Mouse (Mus musculus): ENCODE measurements around the gene Gm17542. TPM values are rescaled to one million over a fixed set of nuclear protein-coding genes. Genes with fewer than 3 reads are reported as not detected.

Gene Gm17542
- polyA plus RNA-seq, 1 experiment = not detected

DNA sequence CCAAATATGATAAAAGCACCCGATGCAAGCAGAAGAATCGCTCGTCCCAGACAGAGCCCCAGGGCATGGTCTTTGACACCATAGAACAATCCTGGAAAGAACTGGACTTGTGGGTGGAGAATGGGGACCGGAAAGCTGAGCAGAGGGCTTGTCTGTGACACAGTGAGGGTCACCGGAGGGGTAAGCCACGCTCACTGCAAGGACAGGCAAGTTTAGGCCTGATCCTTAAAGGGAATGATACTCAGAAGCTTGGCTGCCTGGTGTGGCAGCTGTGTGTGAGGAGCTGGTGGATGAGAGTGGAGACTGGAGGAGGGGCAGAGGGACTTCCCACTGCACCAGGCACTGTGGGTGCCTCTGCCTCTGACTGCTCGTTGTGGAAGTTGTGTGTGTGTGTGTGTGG is 27.0 kb downstream of the Gm17542 start:
- Histone ChIP-seq H3K4me1 (ENCODE audit: control insufficient read depth, insufficient read depth, low read length) (no peaks in the 10 kb centered on the region), H3K27ac (ENCODE audit: insufficient read depth, low read length) (no peak overlapping the region), H3K4me3 (ENCODE audit: insufficient read depth, low read length) (no peak overlapping the region)
- TF ChIP-seq POLR2A (IDR thresholded peaks at IDR 0.05; ENCODE audit: extremely low read depth, insufficient read depth, low read length) (no peak), CTCF (IDR thresholded peaks at IDR 0.05; ENCODE audit: extremely low read depth, insufficient read depth, low read length) (no peak)

DNA sequence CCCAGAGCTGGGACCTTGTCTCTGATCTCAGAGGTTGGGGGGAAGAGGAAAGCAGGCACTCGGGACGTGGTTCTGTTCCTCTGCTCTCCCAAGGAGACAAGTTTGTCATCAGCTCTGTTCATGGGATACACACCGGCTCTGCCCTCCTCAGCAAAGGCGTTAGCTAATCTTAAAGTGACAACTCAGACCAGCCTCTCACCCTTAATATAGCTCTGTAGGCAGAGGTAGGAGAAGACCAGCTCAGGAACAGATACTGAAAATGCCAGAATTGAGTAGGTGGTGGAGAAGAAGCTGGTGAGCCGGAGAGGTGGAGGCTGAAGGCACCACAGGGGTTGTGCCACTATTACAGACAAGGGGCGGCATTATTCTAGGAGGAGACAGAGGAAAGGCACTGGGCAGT is 38.7 kb downstream of the Gm17542 start:
- no peak overlapping the region for H3K27ac ChIP-seq (ENCODE audit: insufficient read depth, low read length)

DNA sequence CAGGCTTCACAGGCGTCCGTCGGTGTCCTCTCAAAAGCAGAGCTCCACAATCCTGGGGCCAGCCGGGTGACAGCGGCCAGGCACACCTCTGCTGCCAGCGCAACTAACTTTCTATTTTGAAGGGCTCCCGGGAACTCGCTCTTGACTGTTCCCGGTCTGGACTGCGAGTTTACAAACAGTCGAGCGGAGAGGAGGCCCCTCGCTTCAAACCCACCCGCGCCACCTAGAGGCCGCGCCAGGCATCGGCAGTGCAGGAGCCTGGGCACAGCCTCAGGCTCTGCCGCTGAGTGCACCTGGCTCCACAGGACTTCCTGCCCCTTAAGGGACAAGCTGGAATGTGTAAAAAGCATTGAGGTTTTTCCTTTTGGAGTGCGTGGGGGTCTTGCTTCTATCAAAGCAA is 42.5 kb downstream of the Gm17542 start, which contains the start of gene Edar:
Edar (minus strand) TSS at position 122 of the 400 bp plus-strand sequence.
- no peak within 1 kb of the TSS for H3K4me3 ChIP-seq (ENCODE audit: insufficient read depth, low read length)
- H3K4me1 ChIP-seq (ENCODE audit: control insufficient read depth, insufficient read depth, low read length) = no peaks in the 10 kb centered on the region
- TF ChIP-seq CTCF (IDR thresholded peaks at IDR 0.05; ENCODE audit: extremely low read depth, insufficient read depth, low read length) (peak; percentile 51; the same call in 1 of the 2 replicates), POLR2A (IDR thresholded peaks at IDR 0.05; ENCODE audit: extremely low read depth, insufficient read depth, low read length) (no peak)
- no peak within 1 kb of the TSS for H3K27ac ChIP-seq (ENCODE audit: insufficient read depth, low read length)

More for the DNA sequence above, 38.7 kb downstream of the Gm17542 start:
- no peak for TF ChIP-seq CTCF (IDR thresholded peaks at IDR 0.05; ENCODE audit: extremely low read depth, insufficient read depth, low read length)
- no peak for TF ChIP-seq POLR2A (IDR thresholded peaks at IDR 0.05; ENCODE audit: extremely low read depth, insufficient read depth, low read length)
- Histone ChIP-seq H3K4me3 (ENCODE audit: insufficient read depth, low read length) (no peak overlapping the region), H3K4me1 (ENCODE audit: control insufficient read depth, insufficient read depth, low read length) (no peaks in the 10 kb centered on the region)

DNA sequence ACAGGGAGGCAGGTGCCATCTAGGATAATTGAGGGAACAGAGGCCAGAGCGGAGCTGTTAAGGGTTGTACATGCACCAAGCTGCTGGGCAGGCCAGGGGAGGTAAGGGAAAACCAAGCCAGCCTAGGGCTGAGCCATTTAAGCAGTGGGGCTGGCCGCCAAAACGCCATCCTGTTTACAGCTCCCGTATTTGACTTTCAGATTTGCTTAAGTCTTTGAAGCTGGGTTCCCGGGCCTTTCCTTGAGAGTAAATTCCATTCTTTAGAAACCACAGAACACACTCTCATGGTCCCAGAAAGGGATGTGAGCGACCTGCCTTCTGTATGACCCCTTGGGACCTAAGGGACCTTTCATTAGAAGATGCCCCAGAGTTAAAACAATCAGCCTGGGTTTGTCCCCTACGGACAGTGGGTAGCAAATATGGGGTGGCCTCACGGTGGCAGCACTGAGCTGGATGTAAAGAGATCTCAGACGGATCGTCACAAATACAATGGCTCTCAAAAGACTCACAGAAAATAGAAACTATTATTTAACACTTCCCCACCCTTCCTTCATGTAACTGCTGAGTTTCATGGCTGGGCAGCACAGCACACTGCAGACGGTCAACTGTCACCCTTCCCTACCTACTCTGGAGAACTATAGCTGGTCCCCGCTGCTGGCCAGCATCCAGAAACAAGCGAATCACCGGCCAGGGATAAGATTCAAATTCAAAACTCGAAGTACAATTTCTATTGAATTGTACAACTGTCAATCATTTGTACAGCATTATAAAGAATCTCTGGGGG is 44.5 kb downstream of the Gm17542 start:
- Histone ChIP-seq H3K4me1 (ENCODE audit: control insufficient read depth, insufficient read depth, low read length) (no peaks in the 10 kb centered on the region), H3K27ac (ENCODE audit: insufficient read depth, low read length) (no peak overlapping the region), H3K4me3 (ENCODE audit: insufficient read depth, low read length) (peak overlapping the region; percentile 32)
- TF ChIP-seq CTCF (IDR thresholded peaks at IDR 0.05; ENCODE audit: extremely low read depth, insufficient read depth, low read length) (peak; percentile 71), POLR2A (IDR thresholded peaks at IDR 0.05; ENCODE audit: extremely low read depth, insufficient read depth, low read length) (no peak)

DNA sequence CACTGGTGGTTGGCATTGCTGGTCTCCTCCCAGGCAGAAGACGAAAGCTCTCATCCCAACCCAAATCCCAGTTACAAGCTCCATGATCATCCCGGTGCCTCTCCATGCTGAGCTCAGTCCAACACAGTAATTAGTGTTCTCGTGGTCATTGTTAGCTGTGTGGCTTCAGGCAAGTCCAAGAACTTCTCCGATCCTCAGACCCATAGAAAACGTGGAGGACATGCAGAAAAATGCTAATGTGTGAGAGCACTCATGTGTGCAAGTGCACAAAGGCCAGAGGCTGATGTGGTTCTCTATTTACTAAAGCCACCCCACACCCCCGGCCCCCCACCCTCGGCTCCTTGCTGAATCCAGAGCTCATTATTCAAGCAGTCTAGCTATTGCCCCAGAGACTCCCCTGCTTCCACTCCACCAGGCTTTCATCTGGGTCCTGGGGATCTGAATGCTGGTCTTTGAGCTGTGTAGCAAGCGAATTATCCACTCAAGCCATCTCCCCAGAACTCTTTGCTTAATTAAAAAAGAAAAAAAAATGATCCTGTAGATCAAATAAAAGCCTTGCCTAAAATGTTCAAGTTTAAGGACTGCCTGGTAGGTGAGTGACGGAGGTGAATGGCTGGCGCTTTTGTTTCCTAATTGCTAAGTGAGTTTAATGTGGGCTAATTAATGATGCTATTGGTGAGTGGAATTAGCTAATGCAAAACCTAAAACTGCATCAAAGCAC is 45.3 kb downstream of the Gm17542 start:
- TF ChIP-seq POLR2A (IDR thresholded peaks at IDR 0.05; ENCODE audit: extremely low read depth, insufficient read depth, low read length) (no peak), CTCF (IDR thresholded peaks at IDR 0.05; ENCODE audit: extremely low read depth, insufficient read depth, low read length) (no peak)
- H3K4me1 ChIP-seq (ENCODE audit: control insufficient read depth, insufficient read depth, low read length) = no peaks in the 10 kb centered on the region
- H3K27ac ChIP-seq (ENCODE audit: insufficient read depth, low read length) = no peak overlapping the region

DNA sequence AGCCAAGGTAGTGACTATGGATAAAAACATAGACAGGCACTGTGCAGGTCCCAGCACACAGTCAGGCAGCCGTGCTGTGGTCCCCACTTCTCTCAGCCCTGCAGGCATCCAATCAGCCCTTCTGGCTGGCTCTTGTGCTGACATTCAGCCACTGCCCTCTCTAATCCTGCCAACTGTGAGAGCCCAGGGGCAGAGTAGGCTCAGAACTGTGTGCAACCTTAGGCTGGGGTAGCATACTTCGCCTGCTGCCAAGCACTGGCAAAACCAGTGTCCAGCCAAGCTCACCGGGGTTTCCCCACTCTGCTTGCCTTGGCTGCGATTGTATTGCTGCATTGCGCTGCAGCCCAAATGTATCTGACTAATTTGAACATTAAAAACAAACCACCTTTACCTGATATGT is 54.1 kb downstream of the Gm17542 start:
- TF ChIP-seq CTCF (IDR thresholded peaks at IDR 0.05; ENCODE audit: extremely low read depth, insufficient read depth, low read length) = no peak
- TF ChIP-seq POLR2A (IDR thresholded peaks at IDR 0.05; ENCODE audit: extremely low read depth, insufficient read depth, low read length) = no peak
- no peak overlapping the region for H3K27ac ChIP-seq (ENCODE audit: insufficient read depth, low read length)
- no peak overlapping the region for H3K4me3 ChIP-seq (ENCODE audit: insufficient read depth, low read length)
- no peaks in the 10 kb centered on the region for H3K4me1 ChIP-seq (ENCODE audit: control insufficient read depth, insufficient read depth, low read length)

More for the DNA sequence above, 45.3 kb downstream of the Gm17542 start:
- no peak overlapping the region for H3K4me3 ChIP-seq (ENCODE audit: insufficient read depth, low read length)

Other genes starting within 250 kb of the Gm17542 start
- gene Ccdc138, start 220.3 kb downstream of the Gm17542 start, polyA plus RNA-seq (2012; rRNA removed) = 2.9 and 3.1 TPM in 2 replicates
- 0.30 and 0.44 TPM in 2 replicates for gene Edar, start 42.6 kb downstream of the Gm17542 start, polyA plus RNA-seq (2012; rRNA removed)
- gene Sh3rf3, start 95.1 kb upstream of the Gm17542 start, polyA plus RNA-seq (2012; rRNA removed) = 19.6 and 22.9 TPM in 2 replicates